Mouse (Mus musculus): ENCODE data around the gene Tmprss11b.
"Not testable (repeated sequence)": the region's sequence is repeated elsewhere in the genome, so short reads cannot be mapped to it uniquely, and the experiment has no call there.

Gene Tmprss11b

GRCm38 (mm10) chr5:86676262-86676661 lies at the start of gene Tmprss11b:
TSS of gene Tmprss11b (minus strand) at chr5:86676362.
- no peak for ATAC-seq (ENCODE audit: insufficient number of reproducible peaks, low FRiP score, low TSS enrichment)

DNA sequence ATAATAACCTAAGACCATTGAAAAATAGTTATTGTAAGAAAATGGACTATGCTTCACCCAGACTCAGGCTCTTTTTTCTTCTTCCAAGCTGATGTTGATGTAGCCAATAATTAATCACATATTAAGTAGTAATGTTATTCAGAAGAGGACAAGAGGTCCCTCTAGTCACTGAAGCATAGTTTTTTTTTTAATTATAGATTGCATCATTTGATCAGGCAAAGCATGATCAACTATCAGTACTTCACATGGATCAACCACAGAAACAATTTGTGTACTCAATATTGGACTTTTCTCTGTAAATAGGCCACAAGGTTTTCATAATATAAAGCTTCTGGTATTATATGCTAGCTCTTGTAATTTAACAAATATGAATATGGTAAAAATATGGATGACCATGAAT lies 48.9 kb upstream of the Tmprss11b start:
- ATAC-seq (ENCODE audit: insufficient number of reproducible peaks, low FRiP score, low TSS enrichment) = no peak

DNA sequence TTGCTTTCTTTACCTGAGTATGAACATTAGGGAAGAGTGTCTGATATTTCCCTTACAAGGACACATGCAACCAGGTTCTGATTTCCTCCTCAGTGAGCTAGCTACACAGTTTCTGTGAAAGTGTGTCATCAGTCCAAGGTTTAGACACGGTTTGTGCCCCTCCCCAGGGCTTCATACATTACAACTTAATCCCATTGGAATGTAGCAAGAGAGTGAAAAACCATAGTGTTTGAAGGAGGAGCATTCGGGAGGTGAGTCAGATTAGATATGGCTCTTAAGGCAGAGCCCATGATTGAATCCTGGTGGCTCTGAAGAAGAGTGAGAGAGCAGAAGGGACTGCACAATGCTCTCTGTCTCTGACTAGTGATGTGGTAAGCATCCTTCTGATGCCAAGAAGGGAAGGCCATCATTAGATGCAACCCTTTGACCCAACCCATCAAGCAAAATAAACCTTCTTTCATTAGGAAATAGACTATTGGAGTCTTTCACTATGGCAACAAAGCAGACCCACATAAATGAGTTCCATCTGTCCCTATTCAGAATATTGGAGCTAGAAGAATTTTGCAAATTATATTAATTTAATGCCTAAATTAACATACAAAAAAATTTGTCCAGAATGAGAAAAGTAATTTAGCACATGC lies 46.8 kb upstream of the Tmprss11b start:
- ATAC-seq (ENCODE audit: insufficient number of reproducible peaks, low FRiP score, low TSS enrichment) = no peak

DNA sequence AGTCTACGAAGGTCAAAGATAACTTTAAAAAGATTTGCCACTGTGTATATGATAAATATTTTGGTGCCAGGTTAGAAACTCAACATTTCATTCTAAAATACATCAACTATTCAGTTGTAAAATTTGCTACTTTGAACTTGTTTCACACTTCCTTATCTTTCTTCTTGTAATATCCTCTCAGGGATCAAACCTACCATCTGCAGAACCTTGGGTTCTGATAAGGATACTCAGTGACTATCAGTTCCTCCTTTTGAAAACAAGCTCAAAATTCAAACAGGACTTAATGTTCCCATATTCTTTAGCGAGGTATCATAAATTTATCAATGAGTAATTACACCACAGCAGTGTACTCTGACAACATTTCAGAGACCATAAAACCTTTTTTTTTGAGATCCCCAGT lies 38.8 kb upstream of the Tmprss11b start:
- no peak for ATAC-seq (ENCODE audit: insufficient number of reproducible peaks, low FRiP score, low TSS enrichment)

DNA sequence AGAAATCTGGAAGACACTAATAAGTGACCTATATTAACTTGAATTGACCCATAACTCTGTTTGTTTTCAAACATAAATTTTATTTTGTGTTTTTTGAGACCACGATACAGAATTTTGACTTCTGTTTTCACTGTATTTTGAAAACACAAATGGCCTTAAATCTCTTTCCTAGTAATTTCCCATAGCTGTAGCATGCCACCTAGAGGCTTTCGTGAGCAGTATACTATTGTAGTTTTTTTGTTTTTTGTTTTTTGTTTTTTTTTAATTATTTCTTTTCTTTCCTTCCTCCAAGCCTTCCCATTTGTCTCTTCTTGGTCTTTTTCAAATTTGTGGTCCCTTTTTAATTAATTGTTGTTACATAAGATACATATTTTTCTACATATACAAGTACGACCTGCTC lies 28.8 kb upstream of the Tmprss11b start:
- no peak for ATAC-seq (ENCODE audit: insufficient number of reproducible peaks, low FRiP score, low TSS enrichment)

DNA sequence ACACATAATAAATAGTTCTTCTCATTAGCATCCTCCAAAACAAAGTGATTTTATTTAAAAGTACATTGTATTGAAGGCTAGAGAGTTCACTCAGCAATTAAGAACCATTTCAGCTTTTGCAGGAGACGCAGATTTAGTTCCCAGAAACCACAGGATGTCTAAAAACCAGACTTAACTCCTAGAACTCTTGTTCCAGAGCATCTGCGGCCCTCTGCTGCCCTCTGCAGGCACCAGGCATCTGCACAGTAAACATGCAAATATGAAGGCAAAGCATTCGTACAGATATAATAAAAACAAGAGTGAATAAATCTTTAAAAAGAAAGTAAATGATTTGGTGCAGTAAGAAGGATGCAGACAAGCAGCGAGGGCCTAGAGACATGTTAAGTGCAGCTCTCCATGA lies 8.5 kb upstream of the Tmprss11b start:
- ATAC-seq (ENCODE audit: insufficient number of reproducible peaks, low FRiP score, low TSS enrichment) = no peak

DNA sequence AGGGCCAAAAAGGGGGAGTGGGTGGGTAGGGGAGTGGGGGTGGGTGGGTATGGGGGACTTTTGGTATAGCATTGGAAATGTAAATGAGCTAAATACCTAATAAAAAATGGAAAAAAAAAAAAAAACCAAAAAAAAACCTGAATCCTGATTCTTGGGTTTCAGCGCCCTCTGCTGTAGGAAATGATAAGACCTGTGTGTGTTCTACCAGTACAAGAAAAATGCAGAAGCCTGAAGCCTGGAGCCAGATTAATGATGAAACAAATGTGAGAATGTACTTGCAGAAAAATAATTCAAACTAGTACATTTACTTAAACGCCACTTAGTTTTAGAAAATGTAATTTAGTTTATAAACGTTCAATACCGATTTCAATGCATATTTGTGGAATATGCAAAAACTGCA lies 27.0 kb downstream of the Tmprss11b start:
- ATAC-seq (ENCODE audit: insufficient number of reproducible peaks, low FRiP score, low TSS enrichment) = not testable (repeated sequence)

DNA sequence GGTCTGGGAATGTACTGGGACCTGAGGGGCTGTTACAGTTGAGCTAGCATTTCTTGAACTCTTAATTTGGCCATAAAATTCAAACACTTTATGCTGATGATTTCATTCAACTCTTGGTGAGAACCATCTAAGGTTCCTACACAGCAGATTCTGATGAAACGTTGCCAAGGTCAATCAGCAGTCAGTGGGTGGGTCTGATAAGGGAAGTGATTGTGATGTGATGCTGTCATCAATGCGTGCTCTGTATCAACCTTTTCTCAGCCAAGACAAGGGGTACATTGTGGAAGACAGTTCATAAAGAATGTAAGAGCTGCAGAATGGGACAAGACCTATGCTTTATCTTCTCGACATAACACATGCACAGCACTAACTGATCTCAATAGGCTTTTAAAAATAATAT lies 35.4 kb downstream of the Tmprss11b start:
- no peak for ATAC-seq (ENCODE audit: insufficient number of reproducible peaks, low FRiP score, low TSS enrichment)

DNA sequence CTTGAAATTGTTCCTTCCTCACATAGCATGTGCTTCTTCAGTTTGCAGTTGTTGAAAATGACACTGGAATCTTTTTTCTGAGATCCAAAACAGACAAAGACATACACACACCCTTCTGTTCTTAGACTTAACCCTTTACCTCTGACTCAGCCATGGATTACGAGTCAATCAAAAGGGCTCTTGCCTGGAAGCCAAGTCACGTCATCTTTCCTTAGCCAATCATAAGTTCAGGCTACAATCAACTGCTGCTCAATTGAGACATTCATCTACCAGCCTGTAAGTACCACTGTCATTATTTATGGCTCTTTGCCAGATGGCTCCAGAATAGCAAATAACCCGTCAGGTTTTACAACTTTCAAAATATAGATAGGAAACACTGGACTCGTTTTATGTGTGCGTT lies 43.8 kb downstream of the Tmprss11b start, which contains the start of gene Tmprss11f:
Gene Tmprss11f (minus strand): TSS at position 101 of the 400 bp plus-strand sequence.
- no peak for ATAC-seq (ENCODE audit: insufficient number of reproducible peaks, low FRiP score, low TSS enrichment)

GRCm38 (mm10) chr5:86630700-86631099 lies 45.5 kb downstream of the Tmprss11b start:
- no peak for ATAC-seq (ENCODE audit: insufficient number of reproducible peaks, low FRiP score, low TSS enrichment)

GRCm38 (mm10) chr5:86621778-86622177 lies 54.4 kb downstream of the Tmprss11b start:
- no peak for ATAC-seq (ENCODE audit: insufficient number of reproducible peaks, low FRiP score, low TSS enrichment)

Data from cerebellum, adult (tissue).